In the genomic region with DNA sequence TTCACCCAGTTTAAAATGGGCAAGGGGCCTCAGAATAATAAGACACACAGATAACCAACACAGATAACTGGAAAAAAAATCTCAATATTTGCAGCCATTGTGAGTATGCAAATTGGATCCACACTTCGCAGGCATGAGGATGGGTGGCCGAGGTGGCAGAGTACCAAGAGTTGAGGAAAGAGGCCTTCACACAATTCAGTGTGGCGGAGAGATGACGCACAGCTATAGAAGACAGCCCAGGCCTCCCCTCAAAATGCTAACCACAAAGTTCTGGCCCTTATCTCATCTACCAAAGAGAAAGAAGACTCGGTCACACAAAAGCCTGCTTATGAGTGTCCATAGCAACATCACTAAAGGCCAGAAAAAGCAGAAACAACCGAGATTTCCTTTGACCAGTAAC, we compare ENCODE assay signal across 26 mouse cellular contexts.
"Had no signal": no experiment of that assay in that cellular context is flagged by ENCODE, and none has a peak within 500 bp of the region (broad histone marks: within the 10 kb centered on the region; RNA-seq: fewer than 3 reads in every experiment).

No protein-coding gene starts in this region.

- H3K27ac ChIP-seq: heart, adult 2 months; heart, embryonic 13.5 days; heart, embryonic 15.5 days; hindbrain, embryonic 10.5 days; hindbrain, embryonic 13.5 days; hindbrain, embryonic 15.5 days; intestine, embryonic 15.5 days; layer of hippocampus, adult 2 months; left cerebral cortex, adult 2 months; limb, embryonic 10.5 days; limb, embryonic 12.5 days had no signal

- H3K36me3 ChIP-seq: heart, embryonic 13.5 days; heart, embryonic 15.5 days; hindbrain, embryonic 15.5 days; intestine, embryonic 15.5 days; limb, embryonic 10.5 days; limb, embryonic 12.5 days had no signal

- H3K4me3 ChIP-seq: heart, adult 2 months; heart, embryonic 13.5 days; heart, embryonic 15.5 days; hindbrain, embryonic 10.5 days; hindbrain, embryonic 13.5 days; hindbrain, embryonic 15.5 days; intestine, embryonic 15.5 days; layer of hippocampus, adult 2 months; left cerebral cortex, adult 2 months; limb, embryonic 10.5 days; limb, embryonic 12.5 days had no signal

- H3K27me3 ChIP-seq: heart, embryonic 13.5 days; heart, embryonic 15.5 days; hindbrain, embryonic 13.5 days; hindbrain, embryonic 15.5 days; intestine, embryonic 15.5 days had no signal

- ATAC-seq: inflammation-experienced regulatory T-cells, adult 6 months; intestine, embryonic 15.5 days; intestine, postnatal 0 days had no signal

- H3K4me2 ChIP-seq: heart, embryonic 11.5 days; heart, embryonic 13.5 days; heart, embryonic 15.5 days; hindbrain, embryonic 13.5 days; hindbrain, embryonic 15.5 days; intestine, embryonic 15.5 days; limb, embryonic 12.5 days; liver, embryonic 11.5 days had no signal

- H3K9me3 ChIP-seq: intestine, embryonic 15.5 days had no signal

- H3K9ac ChIP-seq: heart, embryonic 13.5 days; heart, embryonic 15.5 days; hindbrain, embryonic 13.5 days; hindbrain, embryonic 15.5 days; intestine, embryonic 15.5 days; limb, embryonic 12.5 days had no signal

- H3K4me1 ChIP-seq: heart, embryonic 13.5 days; heart, embryonic 15.5 days; hindbrain, embryonic 10.5 days; hindbrain, embryonic 13.5 days; hindbrain, embryonic 15.5 days; intestine, embryonic 15.5 days; limb, embryonic 10.5 days; limb, embryonic 12.5 days had no signal

- DNase-seq: gastrocnemius, postnatal 14 days; gastrocnemius, postnatal 36 days; heart, adult 11 months; heart, adult 2 months; heart, postnatal 14 days; heart, postnatal 4 days; kidney, adult 18-20 months; kidney, adult 8-10 months; kidney, postnatal 10 days; kidney, postnatal 25 days; kidney, postnatal 4 days; liver had no signal
